Mouse (Mus musculus): Measurements from ENCODE around the gene Snrpn.
A peak's percentile ranks its signal among the peaks of the same experiment; 100 is the strongest.
"Not testable (repeated sequence)": the region's sequence is repeated elsewhere in the genome, so short reads cannot be mapped to it uniquely, and the experiment has no call there.

The Snrpn gene

DNA sequence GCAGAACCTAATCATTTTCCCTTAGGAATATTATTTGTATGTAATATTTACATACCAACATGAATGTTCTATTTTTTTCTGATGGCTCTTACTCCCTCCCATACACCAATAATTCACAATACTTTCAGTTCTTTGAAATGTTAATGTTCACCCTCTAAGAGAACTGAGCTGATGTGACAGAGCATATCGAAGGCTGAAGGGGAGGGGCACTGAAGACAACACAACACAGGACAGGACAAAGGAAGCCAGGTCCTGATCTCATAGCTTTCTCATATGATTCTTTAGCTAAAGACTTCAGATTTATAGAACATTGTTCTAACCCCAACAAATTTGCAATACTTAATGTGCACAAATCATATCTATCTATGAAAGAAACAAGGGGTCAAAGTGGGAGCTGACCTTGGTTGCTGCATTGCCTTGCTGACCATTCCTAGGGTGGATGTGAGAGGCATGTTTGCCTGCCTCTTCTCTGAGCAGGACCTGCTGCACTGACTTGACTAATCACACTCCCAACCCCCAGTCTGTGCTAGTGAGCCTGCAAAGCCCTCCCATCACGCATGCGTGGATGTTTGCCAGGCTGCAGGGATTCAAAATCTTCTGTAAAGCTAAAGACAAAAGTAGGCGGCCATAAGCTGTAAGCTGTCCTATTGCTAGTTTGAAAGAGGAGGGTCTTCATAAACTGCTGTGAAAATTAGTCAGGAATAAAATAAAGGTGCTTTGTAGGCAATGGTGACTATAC lies at the start of gene Snrpn:
Gene Snrpn (minus strand): TSS at position 478 of the 739 bp plus-strand sequence.
- DNase-seq = no peak

DNA sequence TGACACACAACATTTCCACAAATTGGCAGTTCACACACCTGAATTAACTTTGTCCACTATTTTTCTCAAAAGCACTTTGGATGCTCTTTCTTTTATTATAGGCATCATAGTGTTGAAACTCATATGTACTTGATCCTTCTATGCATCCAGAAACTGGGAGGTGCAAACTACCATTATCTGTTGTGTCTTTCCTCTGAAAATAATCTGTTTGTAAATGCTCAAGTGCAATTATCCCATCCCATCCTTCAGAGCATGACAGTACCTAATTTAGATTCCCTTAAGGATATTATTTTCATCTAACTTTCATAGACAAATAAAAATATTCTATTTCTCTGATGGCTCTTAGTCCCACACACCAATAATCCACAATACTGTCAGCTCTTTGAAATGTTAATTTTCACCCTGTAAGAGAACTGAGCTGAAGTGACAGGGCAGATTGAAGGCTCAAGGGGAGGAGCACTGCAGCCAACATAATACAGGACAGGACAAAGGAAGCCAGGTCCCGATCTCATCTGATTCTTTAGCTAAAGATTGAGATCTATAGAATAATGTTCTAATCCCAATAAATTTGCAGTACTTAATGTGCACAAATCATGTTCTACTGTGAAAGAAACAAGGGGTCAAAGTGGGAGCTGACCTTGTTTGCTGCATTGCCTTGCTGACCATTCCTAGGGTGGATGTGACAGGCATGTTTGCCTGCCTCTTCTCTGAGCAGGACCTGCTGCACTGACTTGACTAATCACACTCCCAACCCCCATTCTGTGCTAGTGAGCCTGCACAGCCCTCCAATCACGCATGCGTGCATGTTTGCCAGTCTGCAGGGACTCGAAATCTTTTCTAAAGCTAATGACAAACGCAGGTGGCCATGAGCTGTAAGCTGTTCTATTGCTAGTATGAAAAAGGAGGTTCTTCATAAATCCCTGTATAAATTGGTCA lies 30.5 kb upstream of the Snrpn start:
- DNase-seq = no peak

DNA sequence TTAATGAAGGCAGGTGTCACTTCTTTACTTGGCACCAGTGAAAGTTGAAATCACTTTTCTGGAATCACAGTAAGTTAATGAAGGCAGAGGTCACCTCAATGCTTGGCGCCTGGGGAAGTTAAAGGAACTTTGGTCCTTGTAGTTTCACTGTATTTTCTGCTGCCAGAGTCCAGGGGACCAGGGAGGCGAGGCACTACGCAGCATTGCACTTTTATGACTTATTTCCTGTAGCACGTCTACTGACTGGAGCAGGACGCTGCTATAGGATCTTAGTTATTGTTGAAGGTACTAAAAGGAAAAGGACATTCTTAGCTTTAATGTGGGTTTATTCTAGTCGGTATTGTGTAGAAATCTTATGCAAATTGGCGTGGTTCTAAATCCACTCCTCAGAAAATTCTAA lies 14.7 kb downstream of the Snrpn start:
- DNase-seq = no peak

DNA sequence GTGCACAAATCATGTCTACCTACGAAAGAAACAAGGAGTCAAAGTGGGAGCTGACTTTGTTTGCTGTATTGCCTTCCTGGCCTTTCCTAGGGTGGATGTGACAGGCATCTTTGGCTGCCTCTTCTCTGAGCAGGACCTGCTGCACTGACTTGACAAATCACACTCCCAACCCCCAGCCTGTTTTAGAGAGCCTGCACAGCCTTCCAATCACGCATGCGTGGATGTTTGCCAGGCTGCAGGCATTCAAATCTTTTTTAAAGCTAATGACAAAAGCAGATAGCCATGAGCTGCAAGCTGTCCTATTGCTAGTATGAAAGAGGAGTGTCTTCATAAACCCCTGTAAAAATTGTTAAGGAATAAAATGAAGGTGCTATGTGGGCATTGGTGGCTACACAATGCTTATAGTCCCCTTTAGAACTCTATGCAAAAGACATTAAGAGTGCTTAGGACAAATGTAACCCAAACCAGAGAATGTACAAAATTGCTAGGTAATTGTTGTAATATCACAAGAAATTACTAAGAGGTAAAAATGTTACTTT lies 16.9 kb downstream of the Snrpn start:
- not testable (repeated sequence) for DNase-seq

DNA sequence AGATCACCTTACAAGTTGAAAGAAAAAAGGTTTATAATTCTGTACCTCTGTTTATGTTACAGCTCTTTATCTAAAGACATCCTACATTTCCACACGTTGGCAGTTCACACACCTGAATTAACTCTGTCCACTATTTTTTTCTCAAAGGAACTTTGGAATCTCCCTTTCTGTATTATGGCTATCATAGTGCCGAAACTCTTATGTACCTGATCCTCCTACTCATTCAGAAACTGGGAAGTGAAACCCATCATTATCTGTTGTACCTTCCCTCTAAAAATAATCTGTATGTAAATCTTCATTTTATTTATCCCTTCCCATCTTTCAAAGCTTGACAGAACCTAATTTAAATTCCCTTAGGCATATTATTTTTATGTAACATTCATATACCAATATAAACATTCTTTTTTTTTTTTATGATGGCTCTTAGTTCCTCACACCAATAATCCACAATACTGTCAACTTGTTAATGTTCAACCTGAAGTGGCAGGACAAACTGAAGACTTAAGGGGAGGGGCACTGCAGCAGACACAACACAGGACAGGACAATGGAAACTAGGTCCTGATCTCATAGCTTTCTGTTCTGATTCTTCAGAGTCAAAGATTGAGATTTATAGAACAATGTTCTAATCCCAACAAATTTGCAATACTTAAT lies 17.5 kb downstream of the Snrpn start:
- no peak for DNase-seq

DNA sequence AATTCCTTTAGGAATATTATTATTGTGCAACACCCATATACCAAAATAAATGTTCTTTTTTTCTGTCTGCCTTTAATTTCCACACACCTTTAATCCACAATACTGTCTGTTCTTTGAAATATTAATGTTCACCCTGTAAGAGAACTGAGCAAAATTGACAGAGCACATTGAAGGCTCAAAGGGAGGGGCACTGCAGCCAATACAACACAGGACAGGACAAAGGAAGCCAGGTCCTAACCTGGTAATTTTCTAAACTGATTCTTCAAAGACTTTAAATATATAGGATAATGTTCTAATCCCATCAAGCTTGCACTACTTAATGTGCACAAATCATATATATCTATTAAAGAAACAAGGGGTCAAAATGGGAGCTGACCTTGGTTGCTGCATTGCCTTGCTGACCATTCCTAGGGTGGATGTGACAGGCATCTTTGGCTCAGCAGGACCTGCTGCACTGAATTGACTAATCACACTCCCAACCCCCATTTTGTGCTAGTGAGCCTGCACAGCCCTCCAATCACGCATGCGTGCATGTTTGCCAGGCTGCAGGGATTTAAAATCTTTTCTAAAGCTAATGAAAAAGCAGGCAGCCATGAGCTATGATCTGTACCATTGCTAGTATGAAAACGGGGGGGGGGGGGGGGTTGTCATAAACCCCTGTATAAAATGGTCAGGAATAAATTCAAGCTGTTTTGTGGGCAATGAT lies 42.7 kb downstream of the Snrpn start:
- DNase-seq = no peak

DNA sequence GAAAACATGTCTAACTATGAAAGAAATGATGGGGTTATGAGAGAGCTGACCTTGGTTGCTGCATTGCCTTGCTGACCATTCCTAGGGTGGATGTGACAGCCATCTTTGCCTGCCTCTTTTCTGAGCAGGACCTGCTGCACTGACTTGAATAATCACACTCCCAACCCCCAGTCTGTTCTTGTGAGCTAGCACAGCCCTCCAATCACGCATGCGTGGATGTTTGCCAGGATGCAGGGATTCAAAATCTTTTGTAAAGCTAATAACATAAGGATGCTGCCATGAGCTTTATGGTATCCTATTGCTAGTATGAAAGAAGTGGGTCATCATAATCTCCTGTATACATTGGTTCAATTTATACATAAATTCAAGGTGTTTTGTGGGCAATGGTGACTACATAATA lies 63.7 kb downstream of the Snrpn start:
- DNase-seq = no peak

DNA sequence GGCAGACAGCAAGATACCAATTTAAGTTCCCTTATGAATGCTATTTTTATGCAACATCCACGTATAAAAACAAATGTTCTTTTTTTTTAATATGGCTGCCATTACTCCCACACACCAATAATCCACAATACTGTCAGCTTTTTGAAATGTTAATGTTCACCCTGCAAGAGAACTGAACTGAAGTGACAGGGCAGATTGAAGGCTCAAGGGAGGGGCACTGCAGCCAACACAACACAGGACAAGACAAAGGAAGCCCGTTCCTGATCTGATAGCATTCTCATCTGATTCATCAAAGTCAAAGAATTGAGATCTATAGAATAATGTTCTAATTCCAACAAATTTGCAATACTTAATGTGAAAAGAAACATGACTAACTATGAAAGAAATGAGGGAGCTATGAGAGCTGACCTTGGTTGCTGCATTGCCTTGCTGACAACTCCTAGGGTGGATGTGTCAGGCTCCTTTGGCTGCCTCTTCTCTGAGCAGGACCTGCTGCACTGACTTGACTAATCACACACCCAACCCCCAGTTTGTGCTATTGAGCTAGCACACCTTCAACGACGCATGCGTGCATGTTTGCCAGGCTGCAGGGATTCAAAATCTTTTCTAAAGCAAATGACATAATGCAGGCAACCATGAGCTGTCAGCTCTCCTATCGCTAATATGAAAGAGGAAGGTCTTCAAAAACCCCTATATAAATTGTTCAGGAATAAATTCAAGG lies 92.4 kb downstream of the Snrpn start:
- DNase-seq = no peak

DNA sequence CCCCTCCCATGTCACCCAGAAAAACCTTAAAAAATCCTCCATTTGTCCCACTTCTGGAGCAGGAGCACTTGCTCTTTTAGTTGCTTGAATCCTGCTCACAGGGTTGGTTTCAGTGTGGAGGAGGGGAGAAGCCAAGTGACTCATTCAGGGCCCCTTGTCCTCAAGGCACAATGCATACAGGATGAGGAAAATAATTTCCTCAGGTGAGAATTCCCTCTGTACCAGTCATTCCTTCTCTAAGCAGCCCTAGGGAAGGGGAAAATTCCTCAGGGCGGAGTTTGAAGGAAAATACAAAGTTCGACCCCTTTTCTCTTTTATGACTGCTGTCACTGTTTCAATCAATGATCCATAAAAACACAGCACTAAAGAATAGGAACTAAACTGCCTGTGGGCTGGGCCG lies 126.8 kb downstream of the Snrpn start:
- no peak for DNase-seq

DNA sequence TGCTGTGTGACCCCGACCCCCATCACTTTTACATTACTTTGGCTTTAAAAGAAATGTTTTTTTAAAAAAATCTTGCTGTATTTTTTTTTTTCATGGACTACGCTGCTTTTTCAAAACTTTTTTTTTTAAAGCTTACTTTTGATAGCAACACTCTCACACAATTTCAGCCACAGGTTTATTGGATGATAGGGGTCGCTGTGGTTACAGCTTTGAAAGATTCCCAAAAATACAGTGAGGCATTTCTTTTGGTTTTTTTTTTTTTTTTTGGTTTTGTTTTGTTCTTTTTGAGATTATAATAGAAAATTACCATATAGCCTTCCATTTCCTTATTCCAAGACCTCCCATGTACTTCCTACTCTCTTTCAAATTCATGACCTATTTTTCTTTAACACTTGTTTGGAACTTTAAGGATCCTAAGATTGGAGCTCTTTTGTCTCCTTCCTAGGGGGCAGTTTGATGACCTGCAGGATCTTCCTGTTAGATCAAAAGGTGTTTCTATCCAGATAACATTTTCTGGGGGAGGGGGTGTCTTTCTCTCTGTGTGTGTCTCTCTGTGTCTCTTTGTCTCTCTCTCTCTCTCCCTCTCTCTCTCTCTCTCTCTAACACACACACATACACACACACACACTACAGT lies 132.2 kb downstream of the Snrpn start:
- DNase-seq = no peak

DNA sequence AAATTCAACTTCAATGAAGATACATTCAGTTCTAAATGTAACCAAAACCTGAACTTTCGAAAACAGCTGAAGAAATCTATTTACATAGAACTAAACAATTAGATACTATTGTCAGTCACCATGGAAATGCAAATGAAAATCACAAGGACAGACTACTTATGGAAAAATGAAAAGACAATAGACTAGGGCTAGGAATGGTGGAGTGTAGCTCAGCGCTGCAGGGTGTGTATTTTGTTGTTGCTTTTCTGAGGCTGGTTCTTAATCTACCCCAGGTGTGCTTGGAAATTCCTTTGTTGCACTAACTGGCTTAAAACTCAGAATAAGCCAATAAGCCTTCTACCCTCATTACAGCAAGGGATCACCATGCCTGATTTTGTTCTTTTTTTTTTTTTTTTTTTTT lies 133.8 kb downstream of the Snrpn start:
- DNase-seq = no peak

DNA sequence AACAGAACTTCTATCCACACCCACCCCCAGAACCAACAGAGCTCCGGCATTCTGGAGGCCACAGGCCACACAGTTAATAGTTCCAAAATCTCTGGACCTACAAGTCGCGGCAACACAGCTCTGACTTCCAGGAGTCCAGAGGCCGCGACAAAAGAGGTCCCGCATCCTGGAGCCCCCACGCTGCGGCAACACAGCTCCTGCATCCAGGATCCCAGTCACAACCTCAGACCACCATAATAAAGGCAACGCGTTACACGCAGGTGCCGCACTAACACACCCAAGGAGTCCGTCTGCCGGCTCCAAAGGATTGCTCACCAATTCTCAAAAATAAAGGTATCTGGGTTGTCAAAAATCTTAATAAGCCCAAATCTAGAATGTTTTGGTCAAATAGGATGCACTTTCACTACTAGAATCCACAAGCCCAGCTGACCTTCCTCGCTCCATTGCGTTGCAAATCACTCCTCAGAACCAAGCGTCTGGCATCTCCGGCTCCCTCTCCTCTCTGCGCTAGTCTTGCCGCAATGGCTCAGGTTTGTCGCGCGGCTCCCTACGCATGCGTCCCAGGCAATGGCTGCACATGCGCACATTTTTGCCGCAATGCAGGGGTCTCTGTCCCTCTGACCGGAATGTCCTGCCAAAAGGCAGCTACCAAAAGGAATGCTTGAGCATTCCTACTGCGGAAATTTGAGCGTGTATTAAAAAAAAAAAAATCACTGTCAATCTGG lies 135.3 kb downstream of the Snrpn start, which contains the start of the genes Snurf and Gm38393:
Gene Snurf (minus strand): TSS at position 444 of the 725 bp plus-strand sequence.
Gene Gm38393 (minus strand): TSS at position 459 of the 725 bp plus-strand sequence.
- peak; percentile 5 for DNase-seq

DNA sequence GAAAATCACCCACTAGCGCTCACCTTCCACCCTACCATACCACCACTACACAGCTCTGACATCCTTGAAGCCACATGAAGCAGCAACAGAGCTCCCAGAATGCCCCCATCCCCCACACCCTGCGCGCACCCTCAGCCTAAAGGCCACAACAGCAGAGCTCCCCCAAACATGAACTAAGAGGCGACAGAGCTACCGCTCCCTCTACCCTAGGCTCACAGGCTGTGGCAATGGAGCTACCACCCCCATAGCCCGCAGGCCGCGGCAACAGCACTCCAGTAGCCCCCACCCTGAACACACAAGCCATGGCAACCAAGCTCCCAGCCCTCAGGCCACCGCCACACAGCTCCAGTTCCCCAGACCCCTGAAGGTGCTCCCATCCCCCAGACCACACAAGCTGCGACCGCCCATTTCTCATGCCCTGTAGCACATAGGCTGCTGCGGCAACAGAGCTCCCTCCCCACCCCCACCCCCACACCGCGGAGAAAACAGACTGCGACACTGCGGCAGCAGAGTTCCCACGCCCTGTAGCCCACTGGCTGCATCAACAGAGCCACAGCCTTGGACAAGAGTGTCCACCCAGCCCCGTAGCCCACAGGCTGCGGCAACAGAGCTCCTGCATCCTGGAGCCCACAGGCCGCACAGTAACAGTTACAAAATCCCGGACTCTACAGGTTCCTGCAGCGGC lies 136.0 kb downstream of the Snrpn start:
- DNase-seq = peak; percentile 10

DNA sequence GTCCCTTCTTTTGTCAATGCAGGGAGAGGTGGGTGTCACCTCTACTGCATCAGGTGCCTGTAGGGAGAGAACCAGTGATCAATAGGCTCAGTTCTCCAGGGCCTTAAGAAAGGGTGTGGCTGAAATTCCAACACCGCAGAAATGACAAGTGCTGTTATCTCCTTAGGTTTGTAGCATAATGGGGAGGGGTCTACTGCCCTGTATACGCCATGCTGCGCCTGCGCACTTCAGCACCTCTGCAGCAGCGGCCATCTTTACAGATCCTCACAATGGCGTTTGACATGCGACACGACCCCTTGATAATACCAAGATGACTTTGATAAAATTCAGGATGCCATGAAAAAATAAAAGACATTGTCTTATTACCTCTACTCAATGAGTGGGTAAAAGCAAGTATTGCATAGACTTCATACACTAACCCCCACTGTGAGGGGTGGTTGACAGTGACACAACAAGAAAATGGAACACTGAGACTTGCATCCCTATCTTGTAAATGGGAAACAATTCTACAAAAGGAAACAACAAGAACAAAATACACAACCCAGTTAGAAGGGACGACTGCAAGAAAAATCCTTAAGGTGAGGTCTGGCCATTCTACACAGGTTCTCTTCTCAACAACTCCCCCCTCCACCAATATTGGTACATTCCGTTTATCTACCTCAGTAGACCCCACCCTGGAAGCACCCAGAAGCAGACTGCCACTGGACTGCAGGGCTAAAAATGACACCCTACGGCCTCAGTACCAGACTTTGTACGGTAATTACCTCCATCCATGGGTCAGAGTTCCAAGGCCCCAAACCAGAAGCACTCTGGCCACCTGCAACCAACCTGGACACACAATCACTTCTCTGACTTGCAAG lies 136.8 kb downstream of the Snrpn start:
- DNase-seq = no peak

DNA sequence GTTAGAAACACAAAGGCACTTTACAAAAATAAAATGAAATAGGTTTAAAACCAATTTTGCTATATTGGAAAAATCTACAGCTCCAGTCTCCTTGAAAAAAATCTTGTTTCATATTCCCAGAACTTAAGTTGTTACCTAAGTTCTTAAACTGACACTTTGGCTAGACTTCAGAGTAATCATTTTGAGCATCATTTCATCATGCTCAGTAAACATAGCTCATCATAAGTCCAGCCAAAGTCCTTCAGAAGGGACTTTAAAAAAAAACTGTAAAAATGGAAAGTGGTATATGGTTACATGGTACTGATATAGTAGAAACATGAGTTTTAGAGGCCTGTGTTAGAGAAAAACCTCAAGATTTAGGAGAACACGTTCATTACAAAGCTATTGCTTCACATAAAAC lies 161.4 kb downstream of the Snrpn start:
- no peak for DNase-seq
